Mouse (Mus musculus): ENCODE data around the gene Adm.

GRCm38 (mm10) chr7:110626186-110627098 is 1.0 kb upstream of the Adm start:
- TF ChIP-seq POLR2A (IDR thresholded peaks at IDR 0.05; ENCODE audit: low read depth, low read length), result no peak
- no peak for TF ChIP-seq CTCF (IDR thresholded peaks at IDR 0.05; ENCODE audit: borderline replicate concordance, insufficient read depth, low read length)
